Mouse (Mus musculus): ENCODE data around the gene Sptssa.
"Not testable (repeated sequence)": the region's sequence is repeated elsewhere in the genome, so short reads cannot be mapped to it uniquely, and the experiment has no call there.

Gene Sptssa

DNA sequence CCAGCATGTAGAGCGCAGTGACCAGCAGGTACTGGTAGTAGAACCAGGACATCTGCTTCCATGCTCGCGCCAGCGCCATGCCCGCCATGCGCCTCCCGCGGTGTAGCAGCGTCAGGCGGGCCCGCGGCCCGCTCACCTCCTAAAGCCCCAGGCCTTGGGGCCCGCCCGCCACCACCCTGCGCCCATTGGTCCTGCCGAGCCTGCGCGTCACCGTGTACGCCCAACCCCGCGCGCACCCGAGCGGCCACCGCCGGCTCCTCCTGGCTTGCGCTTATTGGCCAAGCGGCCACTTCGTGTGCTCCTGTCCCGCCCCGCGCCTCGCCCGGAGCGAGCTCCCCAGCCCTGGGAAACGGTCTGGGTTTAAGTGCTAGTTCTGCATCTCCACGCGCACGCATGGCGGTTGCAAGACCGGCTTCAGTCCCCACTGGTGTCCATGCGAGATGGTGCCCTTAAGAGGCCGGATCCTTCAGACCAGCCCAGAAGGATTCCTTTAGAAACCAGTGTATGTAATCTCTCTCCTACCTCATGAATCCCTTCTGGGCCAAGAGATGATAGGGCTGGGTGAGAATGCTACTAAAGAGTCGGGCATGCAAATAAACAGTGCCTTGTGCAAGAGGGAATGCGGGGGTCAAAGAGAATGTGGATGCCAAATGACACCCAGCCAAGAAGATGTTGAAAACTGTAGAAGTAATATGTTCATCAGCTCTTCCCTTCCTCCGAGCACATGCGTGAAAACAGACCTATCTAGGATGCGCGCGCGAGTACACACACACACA is at the start of gene Sptssa:
Sptssa (minus strand) TSS at position 178 of the 776 bp plus-strand sequence.
- peak; percentile 91 to 97 for DNase-seq (ENCODE audit: low spot score in 2 of 2)

DNA sequence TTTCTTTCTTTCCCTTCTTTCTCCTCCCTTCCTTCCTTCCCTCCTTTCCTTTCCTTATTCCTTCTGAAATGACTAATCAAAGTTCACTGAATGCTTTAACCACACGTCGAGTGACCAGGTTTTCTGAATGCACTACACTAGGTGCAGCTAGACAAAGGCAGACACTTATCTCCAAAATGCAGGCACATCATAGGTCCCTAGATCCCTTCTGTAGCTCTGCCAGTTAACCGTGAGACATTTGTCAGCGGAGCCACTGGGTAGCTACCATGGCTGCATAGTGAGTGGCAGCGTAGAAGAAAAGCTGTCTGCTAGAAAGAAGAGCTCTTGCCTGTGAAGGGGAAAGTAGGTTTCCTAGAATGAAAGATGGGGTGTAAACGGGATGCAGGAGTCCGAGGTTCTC is 43.0 kb upstream of the Sptssa start:
- DNase-seq (ENCODE audit: low spot score in 2 of 2): no peak

DNA sequence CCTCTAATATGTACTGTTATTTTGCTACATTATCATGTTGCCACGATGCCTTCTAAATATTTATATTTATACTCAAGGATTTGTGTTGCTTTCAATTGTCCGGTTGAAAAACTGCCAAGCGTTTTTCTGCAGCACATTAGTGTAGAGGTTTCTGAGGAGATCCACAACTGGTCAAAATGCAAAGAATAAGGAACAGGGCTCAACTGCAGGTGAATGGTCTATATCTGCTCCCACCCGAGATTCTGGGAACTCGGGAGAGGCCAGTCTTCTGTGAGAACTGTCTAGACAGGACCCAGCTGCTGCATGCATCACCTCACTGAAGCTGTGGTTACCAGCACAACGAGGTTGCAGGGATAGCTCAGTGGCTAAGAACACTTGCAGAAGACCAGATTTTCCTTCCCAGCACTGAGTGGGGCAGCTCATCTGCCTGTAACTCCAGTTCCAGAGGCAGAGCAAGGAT is 41.4 kb upstream of the Sptssa start:
- DNase-seq (ENCODE audit: low spot score in 2 of 2): no peak

DNA sequence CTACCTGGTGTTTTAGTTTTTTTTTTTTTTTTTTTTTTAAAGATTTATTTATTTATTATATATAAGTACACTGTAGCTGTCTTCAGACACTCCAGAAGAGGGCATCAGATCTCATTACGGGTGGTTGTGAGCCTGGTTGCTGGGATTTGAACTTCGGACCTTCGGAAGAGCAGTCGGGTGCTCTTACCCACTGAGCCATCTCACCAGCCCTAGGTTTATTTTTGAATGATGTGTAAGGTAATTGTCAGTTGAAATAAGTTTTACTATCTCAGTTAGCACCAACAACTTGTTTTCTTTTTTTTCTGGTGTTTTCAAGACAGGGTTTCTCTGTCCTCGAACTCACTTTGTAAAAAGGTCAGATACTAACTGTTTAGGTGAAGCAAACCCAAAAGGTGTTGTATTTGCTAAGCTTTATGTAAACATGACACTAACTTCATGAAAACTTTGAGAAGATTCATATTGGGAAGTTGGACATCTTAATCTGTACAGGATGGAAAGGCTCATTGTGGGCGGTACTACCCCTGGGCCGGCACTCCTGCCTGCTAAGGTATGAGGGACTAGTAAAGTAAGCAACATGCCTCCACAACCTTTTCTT is 40.7 kb upstream of the Sptssa start:
- DNase-seq (ENCODE audit: low spot score in 2 of 2): peak in 1 of 2 experiments; percentile 48

DNA sequence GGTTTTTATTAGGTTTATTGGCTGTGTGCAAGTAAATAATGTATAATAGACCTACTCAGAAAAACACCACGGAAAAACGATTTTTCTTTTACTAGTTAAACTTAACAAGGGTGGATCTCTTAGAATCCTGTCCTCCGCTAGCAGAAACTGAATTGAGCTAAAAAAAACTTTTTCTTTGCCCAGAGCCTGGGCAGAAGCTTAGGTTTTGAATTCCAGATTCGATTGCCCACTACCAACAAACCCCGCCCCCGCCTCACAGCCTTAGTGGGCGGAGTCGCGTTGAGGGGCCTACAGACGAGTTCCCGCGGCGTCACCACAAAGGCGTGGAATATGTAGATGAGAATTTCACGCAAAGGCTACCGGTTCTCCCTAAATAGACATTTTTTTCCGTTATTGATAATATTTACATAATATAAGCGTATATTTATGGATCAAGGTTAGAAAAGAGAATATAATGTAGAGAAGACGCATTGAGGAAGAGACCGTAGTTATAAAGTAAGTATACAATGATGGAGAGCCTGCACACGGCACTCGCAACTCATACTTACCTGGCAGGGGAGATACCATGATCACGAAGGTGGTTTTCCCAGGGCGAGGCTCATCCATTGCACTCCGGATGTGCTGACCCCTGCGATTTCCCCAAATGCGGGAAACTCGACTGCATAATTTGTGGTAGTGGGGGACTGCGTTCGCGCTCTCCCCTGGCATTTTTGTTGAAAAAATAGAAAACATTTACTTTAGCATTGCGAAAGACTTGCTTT is 40.0 kb upstream of the Sptssa start:
- DNase-seq (ENCODE audit: low spot score in 2 of 2): peak; percentile 93 to 94

DNA sequence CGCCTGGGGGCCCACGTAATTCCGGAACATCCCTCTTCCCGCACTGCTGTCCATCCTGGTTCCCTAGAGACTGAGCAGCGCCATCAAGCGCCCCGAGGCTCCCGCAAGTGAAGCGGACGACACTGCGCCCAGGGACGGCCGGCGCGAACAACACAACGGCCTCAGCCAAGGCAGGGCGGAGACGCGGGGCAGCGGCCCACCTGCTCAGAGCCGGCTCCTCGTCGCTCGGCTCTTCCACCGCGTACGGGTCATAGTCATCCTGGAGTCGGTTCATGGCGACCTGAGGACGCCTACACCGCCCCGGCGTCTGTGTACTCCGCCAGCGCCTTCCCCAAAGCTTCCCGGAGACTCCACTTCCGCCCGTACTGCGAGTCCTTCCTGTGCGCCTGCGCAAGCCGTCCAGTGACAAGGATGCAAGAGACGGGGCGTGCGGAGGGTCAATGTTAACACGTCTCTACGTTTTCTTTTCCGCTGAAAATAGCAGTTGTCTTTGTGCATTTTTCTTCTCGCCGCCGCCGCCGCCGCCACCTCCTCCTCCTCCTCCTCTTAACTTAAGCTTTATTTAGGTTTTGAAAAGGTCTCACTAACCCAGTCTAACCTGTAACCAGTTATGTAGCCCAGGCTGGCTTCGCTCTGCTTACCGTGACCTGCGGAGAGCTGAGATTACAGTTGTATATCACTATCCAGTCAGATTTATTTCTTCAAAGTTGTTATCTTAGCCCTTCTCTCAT is 39.3 kb upstream of the Sptssa start, which contains the start of gene Eapp:
Eapp (minus strand) TSS at position 387 of the 731 bp plus-strand sequence.
- DNase-seq (ENCODE audit: low spot score in 2 of 2): peak; percentile 95

DNA sequence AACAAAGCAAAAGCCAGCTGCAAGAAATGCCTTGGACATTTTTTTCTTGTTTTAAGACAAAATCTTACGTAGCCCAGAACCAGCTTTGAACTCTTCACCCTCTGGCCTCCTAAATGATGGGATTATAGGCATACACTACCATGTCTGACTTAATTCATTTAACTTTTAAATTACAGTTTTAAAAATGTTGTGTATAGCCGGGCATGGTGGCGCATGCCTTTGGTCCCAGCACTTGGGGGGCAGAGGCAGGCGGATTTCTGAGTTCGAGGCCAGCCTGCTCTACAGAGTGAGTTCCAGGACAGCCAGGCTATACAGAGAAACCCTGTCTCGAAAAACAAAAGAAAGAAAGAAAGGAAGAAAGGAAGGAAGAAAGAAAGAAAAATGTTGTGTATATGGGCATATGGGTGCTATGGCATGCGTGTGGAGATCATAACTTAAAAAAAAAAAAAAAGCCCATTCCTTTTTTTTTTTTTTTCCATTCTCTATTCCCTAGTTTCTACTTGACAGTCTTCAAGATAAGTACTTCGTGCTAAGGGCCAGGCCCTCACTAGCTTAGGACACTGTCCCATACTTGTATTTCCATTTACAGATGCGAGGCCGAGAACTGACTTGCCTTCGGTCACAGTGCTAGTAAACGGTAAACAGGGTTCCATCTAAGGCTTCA is 38.6 kb upstream of the Sptssa start:
- no peak for DNase-seq (ENCODE audit: low spot score in 2 of 2)

DNA sequence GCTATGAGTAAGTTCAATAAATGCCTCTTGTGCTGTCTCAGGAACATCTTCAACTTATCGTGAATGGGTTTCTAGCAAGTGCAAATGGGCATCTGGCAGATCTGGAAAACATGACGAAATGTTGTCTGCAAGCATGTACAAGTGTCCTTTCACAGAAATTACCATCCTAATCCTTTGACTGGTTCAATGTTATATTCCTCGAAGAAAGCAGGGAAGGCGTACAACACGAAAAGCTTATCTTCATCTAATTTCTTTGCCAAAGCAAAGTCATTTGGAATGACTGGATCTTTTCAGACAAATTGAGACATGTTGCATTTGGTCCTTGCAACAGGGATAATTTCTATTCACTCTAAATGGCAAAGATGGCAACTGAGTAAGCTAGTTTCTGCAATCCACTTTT is 32.7 kb upstream of the Sptssa start:
- no peak for DNase-seq (ENCODE audit: low spot score in 2 of 2)

DNA sequence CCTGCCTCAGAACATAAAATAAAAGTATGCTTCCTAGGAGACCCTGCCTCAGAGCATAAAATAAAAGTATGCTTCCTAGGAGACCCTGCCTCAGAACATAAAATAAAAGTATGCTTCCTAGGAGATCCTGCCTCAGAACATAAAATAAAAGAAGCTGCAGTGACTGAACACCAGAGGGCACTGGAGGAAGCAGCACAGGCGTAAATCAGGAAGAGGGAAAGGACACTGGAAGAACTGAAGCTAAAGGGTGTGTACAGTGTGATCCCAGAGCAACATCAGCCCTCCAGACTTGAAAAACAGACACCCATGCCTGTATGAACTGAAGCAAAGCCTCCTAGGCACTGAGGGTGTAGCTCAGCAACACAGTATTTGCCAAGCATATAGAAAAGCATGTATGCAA is 26.8 kb upstream of the Sptssa start:
- DNase-seq (ENCODE audit: low spot score in 2 of 2): no peak

DNA sequence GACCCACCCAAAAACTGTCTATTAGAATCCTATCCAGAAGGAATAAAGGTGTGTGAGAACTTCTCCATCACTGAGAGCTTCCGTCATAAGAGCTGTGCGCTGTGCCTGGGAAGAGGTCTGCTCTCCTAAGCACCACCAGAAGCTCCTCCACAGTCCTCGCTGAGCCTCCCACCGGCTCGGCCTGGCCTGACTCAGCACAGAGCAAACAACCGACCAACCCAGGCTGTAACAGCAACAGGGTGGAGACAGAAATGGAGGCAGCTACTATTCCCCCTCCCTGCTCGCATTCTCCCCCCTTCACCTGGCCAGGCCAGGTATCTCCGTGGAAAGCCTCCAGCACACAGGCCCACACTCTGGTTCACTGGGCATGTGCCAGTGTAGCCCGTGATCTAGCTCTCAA is 20.3 kb upstream of the Sptssa start:
- no peak for DNase-seq (ENCODE audit: low spot score in 2 of 2)

DNA sequence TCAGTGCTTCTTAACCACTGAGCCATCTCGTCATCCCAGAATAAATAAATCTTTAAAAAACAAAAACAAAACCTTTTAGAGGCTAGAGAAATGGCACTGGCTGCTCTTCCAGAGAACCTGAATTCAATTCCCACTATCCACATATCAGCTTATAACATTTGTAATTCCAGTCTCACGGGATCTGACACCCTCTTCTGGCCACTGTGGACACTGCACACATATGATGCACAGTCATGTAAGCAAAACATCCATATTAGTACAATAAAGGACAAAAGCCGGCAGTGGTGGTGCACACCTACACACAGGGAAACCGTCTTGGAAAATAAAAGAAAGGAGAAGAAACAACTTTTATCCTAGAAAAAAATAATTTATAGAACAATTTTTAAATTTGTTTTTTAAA is 19.0 kb upstream of the Sptssa start:
- no peak for DNase-seq (ENCODE audit: low spot score in 2 of 2)

DNA sequence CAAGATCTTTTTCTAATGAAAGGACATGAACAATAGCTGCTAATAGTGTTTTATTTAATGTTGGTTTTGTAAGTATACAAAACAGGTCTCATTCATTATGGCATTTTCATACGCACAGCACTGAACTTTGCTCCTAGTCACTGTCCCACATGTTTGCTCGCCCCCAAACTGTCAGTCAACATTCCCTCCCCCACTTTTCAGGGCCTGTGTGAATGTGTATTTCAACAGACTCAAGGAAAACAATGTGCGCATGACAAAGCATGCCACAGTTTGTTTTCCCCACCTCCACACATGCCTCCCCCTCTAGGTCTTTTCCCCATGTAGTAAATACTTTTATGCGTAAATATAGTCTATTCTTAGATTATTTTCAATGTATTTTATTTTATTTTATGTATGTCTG is 14.9 kb upstream of the Sptssa start:
- DNase-seq (ENCODE audit: low spot score in 2 of 2): no peak

DNA sequence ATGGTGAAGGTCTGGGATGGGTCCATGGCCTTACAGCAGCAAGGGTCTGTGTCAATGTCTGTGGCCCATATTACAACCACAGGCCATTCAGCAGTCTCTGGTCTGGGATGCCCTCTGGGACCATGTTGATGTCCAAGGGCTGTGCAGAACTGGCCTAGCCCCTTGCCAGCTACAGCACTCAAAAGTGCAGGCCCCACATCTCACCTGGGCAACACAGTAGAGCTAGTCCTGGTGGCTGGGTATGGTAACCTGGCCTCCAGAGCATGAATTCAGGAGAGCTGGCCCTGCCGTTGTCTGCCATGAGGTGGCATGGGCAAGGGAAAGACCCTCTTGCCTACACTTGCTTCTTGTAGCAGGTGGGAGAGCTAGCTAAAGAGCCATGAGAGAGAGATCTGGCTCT is 11.8 kb upstream of the Sptssa start:
- no peak for DNase-seq (ENCODE audit: low spot score in 2 of 2)

DNA sequence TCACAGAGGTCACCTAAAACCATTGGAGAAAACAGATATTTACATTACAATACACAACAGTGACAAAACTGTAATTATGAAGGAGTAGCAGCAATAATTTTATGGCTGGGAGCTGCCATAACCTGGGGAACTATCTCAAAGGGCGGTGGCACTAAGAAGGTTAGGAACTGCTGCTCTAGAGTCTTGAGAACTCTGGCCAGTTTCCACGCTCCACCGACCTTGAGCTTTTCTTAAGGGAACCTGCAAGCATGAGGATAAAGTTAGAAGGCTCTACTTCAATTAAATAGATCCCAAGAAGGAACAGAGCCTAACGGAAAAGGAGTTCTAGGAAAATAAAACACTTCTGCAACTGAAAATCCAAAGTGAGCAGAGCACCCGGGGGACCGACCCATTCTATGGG is 9.2 kb upstream of the Sptssa start:
- DNase-seq (ENCODE audit: low spot score in 2 of 2): no peak

DNA sequence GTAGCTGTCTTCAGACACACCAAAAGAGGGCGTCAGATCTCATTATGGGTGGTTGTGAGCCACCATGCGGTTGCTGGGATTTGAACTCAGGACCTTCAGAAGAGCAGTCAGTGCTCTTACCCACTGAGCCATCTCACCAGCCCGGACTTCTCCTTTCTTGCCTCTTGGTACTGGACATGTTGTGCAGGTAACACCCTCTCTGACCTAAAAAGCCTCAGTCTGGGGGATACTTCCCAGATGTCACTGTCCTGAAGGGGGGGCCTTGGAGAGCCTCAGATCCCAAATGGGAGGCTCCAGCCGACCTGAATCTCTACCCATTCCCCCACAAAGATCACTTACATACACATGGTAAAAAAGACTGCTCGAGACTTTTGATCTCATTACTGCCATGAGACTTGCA is 5.1 kb upstream of the Sptssa start:
- not testable (repeated sequence) for DNase-seq (ENCODE audit: low spot score in 2 of 2)

DNA sequence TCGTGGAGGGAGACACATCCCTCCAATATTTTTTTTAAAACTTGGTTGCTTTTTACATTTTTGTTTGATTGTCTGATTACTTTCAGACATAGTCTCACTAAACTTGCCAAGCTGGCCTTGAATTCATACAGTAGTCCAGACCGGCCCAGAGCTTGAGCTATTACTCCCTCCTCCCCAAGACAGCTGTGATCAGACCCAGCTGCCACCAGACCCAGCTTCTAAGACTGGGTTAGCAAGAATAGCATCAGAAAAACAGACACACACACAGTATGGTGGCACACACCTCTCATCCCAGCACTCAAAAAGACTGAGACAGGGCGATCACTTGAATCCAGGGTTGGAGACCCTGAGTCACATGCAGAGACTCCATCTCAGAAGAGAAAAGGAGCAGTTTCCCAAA is 3.5 kb upstream of the Sptssa start:
- no peak for DNase-seq (ENCODE audit: low spot score in 2 of 2)

DNA sequence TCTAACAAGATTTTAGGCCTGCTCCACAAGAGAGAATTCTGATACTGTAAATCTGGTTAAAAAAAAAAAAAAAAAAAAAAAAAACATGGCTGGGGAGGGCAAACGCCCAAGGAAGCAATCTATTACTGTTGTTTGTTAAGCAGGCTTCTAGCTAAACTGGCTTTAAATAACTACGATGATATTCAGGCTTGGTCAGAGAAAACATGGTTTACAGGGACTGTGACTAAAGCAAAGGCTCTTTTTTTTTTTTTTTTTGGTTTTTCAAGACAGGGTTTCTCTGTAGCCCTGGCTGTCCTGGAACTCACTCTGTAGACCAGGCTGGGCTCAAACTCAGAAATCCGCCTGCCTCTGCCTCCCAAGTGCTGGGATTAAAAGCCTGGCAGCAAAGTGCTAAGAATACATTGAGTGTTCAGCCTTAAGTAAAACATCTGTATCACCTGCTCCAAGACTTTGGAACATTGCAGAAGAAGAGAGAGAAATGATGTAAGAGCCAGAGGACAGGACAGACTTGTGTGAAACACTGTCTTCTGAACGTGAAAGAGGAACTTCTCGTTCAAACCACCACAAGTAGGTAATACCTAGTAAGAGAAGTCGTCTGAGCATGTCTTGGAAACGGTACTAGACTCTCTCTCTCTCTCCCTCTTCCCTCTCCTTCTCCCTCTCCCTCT is 2.2 kb upstream of the Sptssa start:
- DNase-seq (ENCODE audit: low spot score in 2 of 2): no peak

DNA sequence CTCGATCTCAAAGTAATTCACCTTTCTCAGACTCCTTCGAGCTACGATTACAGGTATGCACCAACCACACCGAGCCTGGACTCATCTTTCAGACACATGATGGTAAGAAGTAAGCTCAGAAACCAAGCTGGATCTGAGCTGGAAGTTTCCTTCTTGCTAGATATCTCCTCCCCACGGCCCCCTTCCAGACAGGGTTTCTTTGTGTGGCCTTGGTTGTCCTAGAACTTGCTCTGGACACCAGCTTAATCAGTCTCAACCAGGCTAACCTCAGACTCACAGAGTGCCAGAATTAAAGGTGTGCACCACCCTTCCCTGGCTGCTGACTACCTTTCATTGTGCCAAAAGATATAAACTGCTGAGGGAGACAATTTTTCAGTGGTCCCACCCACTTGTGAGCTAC is 1.6 kb upstream of the Sptssa start:
- DNase-seq (ENCODE audit: low spot score in 2 of 2): no peak

DNA sequence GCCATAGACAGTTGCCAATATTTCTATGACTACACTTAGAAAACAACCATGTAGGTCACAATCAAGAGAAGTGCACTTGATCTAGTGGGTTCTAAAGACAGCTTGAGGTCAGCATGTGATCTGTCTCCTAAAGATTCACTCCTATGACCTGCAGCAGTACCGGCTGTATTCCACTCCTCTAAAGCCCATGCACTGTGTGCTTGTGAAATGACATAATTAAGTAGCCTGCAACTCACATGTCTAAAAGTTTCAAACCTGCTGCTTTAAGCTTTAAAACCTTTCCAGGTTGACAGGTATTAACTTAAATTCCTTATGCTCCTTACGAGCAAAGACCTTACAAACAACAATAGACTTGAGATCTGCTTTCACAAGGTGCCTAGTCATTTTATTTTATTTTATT is 853 bp upstream of the Sptssa start:
- DNase-seq (ENCODE audit: low spot score in 2 of 2): no peak

DNA sequence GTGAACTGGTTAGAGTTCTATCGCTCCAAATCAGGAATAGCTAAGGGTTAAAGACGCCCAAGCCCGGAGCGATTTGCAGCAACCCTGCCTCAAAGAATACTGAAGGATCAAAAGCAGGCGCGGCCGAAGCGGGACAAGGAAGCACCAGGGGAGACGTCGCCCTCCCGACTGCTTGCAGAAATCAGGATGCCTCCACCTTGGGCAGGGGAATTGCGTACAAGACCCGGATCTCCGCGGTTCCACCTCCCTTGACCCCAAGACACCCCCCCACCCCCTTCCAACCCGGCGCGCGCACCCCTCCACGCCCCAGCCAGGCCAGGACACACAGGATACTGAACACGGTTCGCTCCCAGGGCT is 356 bp downstream of the Sptssa start:
- peak in 1 of 2 experiments; percentile 28 for DNase-seq (ENCODE audit: low spot score in 2 of 2)

Measured in frontal cortex, postnatal 10 days (tissue).